Mouse (Mus musculus) intestine, embryonic 14.5 days (tissue): ENCODE results near the gene Pla2g4f. TPM values are rescaled to one million over a fixed set of nuclear protein-coding genes. Genes with fewer than 3 reads are reported as not detected.

Experiments used
- ATAC-seq: fragments of 200-750 bp; cut with Nextera tagmentation; replicated peaks from 2 replicates; pipeline ENCODE4 v1.8.0; 2017; ENCODE audit warnings: low read depth, moderate number of reproducible peaks, moderate TSS enrichment, moderate library complexity; ENCODE audit not compliant: low FRiP score, low TSS enrichment
- DNase-seq: peaks from one replicate; pipeline ENCODE4 v3.0.0-alpha.2; 2018; ENCODE audit warnings: low spot score
- H3K27ac ChIP-seq: fragments of 300-500 bp; sonication (generic); 2 replicates; pipeline ENCODE4 v1.5.1; 2014; ENCODE audit warnings: low read depth, mild to moderate bottlenecking, control low read depth
- H3K27me3 ChIP-seq: fragments of 300-500 bp; sonication (generic); replicated peaks from 2 replicates; pipeline ENCODE4 v1.6.1; 2014; ENCODE audit warnings: low read length, control low read depth; ENCODE audit not compliant: control insufficient read depth, insufficient read depth
- H3K36me3 ChIP-seq: fragments of 300-500 bp; sonication (generic); 2 replicates; pipeline ENCODE4 v1.6.1; 2014; ENCODE audit warnings: low read length, control low read depth; ENCODE audit not compliant: control insufficient read depth, insufficient read depth
- H3K4me1 ChIP-seq: fragments of 300-500 bp; sonication (generic); replicated peaks from 2 replicates; pipeline ENCODE4 v1.6.1; 2014; ENCODE audit warnings: low read length, control low read depth, mixed read lengths; ENCODE audit not compliant: control insufficient read depth, insufficient read depth
- H3K4me2 ChIP-seq: fragments of 300-500 bp; sonication (generic); 2 replicates; pipeline ENCODE4 v1.6.1; 2014; ENCODE audit warnings: low read length
- H3K4me3 ChIP-seq: fragments of 300-500 bp; sonication (generic); 2 replicates; pipeline ENCODE4 v1.5.1; 2014; ENCODE audit warnings: low read depth, low read length, control low read depth, mixed read lengths
- H3K9ac ChIP-seq: fragments of 300-500 bp; sonication (generic); 2 replicates; pipeline ENCODE4 v1.6.1; 2014; ENCODE audit warnings: mild to moderate bottlenecking, low read length
- H3K9me3 ChIP-seq: fragments of 300-500 bp; sonication (generic); 2 replicates; pipeline ENCODE4 v1.6.1; 2016; ENCODE audit warnings: low read length, control low read depth; ENCODE audit not compliant: control insufficient read depth
- WGBS: fragments of 180-500 bp; shearing (Covaris S2); extraction: QIAGEN DNeasy Blood & Tissue Kit; methylation state at CpG from one replicate; pipeline ENCODE4 v1.1.7; 2014; 5-methylcytosine and 5-hydroxymethylcytosine counted together
- polyA plus RNA-seq: library from polyadenylated mRNA; unstranded; fragments of >200 nt; fragmentation: Nextera tagmentation; extraction: Ambion mirVana; gene quantifications from 2 replicates; pipeline ENCODE4 v1.2.1, GENCODE M21; 2014

Pla2g4f gene
- polyA plus RNA-seq, 1 experiment from 2014 or later = 0.11 TPM

DNA sequence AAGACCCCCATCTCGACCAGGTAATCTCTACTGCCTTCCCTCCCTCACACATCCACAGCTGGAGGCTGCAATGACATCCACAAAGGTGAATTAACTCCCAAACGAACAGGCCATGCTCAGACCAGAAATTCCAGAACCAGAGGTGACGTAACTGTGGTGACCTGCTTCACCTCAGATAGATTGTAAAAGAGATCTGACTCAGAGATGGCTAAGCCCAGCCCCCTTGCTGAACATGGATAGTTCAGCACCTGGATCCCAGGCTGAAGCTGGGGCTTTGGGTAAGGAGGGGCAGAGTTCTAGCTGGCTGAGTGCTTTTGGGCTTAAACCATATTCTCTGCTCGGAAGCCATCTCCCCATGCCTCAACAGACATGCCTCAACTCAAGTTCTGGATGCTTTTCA is 1.1 kb upstream of the Pla2g4f start:
- Histone ChIP-seq H3K4me2 (no peak overlapping the region), H3K9me3 (no peaks in the 10 kb centered on the region), H3K36me3 (peaks cover 31% of the 10 kb centered on the region), H3K4me3 (no peak overlapping the region), H3K4me1 (no peaks in the 10 kb centered on the region), H3K27me3 (no peaks in the 10 kb centered on the region), H3K9ac (no peak overlapping the region), H3K27ac (no peak overlapping the region)
- no peak for DNase-seq
- no peak for ATAC-seq
- 53% methylated on average over 4 of the region's 4 CpGs for WGBS

DNA sequence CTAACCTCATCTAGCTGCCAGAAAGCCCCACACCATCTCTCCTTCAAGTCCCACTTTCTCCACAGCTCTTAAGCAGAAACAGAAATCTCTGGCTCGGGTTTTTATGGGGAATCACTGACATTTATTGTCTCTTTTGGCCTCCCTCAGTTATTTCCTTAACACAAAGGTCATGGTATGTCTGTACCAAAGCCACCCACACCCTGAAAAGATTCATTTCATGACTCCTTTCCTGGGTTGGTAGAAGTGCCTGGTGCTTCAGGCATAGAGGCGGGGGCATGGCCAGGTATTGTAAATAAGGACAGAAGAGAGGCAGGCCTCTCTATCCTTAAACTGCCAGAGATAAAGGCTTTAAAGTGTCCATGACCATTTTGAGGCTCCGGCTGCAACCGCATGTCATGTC is 522 bp upstream of the Pla2g4f start:
- 71% methylated on average over 4 of the region's 4 CpGs for WGBS

DNA sequence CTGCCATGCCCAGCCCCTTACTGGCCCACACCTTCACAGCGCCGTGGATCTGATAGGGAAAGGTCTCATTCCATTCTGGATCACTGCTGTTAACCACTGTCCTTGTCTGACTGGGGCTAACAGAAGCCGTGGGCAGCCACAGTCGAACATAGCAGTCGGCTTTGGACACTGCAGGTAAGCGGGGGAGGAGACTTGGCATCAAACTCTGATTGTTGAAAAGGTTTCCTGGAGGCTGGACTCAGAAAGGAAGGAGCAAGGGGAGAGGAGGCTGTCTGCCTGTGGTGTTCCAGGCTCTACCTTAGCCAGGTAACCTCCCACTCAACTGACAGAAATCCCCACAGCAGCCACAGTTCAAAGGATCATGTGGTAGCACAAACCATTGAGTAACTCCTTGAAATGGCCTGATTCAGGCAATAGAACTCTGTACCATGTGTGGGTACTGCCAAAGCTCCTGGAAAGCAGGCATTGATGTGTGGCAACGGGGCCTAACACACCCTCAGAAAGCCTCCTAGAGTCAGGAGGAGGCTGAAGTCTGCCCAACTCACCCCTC is 1.6 kb downstream of the Pla2g4f start:
- Histone ChIP-seq H3K4me3 (no peak overlapping the region), H3K4me1 (no peaks in the 10 kb centered on the region), H3K4me2 (no peak overlapping the region), H3K9me3 (no peaks in the 10 kb centered on the region), H3K27ac (no peak overlapping the region), H3K36me3 (peaks cover 11% of the 10 kb centered on the region), H3K9ac (no peak overlapping the region), H3K27me3 (no peaks in the 10 kb centered on the region)
- WGBS = 83% methylated on average over 7 of the region's 7 CpGs
- DNase-seq (no peak), ATAC-seq (no peak)

More for the DNA sequence above, 522 bp upstream of the Pla2g4f start:
- Histone ChIP-seq H3K9me3 (no peaks in the 10 kb centered on the region), H3K27me3 (no peaks in the 10 kb centered on the region), H3K4me1 (no peaks in the 10 kb centered on the region), H3K27ac (no peak overlapping the region), H3K4me2 (no peak overlapping the region), H3K36me3 (peaks cover 31% of the 10 kb centered on the region), H3K9ac (no peak overlapping the region), H3K4me3 (no peak overlapping the region)
- no peak for DNase-seq
- no peak for ATAC-seq

DNA sequence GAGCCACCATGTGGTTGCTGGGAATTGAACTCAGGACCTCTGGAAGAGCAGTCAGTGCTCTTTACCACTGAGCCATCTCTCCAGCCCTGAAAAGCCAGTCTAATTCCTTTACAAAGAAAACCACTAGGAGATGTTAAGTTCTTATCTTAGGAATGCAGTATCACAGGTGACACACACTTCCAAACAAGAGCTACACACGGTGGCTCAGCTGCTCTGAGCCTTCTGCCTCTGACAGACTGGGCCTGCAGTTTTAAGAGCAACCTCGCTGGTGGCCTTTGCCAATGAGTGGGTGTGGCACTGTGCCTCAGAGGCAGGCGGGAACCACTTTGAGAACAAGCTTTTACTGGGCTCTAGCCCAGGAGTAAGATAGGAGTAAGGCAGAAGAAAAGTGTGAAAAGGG is 9.9 kb downstream of the Pla2g4f start:
- Histone ChIP-seq H3K27ac (no peak overlapping the region), H3K36me3 (no peaks in the 10 kb centered on the region), H3K9me3 (no peaks in the 10 kb centered on the region), H3K4me3 (no peak overlapping the region), H3K4me1 (no peaks in the 10 kb centered on the region), H3K9ac (no peak overlapping the region), H3K27me3 (no peaks in the 10 kb centered on the region), H3K4me2 (no peak overlapping the region)
- no peak for ATAC-seq
- DNase-seq = no peak
- WGBS = 20% methylated on average over 3 of the region's 3 CpGs

DNA sequence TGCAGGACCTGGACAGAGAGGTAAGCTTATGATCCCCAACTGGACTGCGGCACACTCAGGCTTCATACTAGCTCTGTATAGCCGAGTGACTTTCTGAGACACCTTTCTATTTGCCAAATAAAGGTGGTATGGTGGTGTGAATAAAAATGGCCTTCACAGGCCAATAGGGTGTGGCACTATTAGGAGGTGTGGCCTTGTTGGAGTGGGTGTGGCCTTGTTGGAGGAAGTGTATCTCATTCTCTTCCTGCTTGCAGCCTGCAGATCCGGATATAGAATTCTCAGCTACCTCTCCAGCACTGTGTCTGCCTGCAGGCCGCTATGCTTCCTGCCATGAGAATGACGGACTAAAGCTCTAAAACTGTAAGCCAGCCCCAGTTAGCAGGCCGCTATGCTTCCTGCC is 12.9 kb downstream of the Pla2g4f start:
- WGBS = 90% methylated on average over 6 of the region's 6 CpGs
- H3K36me3 ChIP-seq = no peaks in the 10 kb centered on the region
- H3K27ac ChIP-seq = no peak overlapping the region
- H3K9ac ChIP-seq = no peak overlapping the region
- no peak for ATAC-seq
- no peaks in the 10 kb centered on the region for H3K4me1 ChIP-seq
- no peak for DNase-seq
- no peaks in the 10 kb centered on the region for H3K9me3 ChIP-seq
- H3K27me3 ChIP-seq = no peaks in the 10 kb centered on the region
- H3K4me3 ChIP-seq = no peak overlapping the region
- H3K4me2 ChIP-seq = no peak overlapping the region

DNA sequence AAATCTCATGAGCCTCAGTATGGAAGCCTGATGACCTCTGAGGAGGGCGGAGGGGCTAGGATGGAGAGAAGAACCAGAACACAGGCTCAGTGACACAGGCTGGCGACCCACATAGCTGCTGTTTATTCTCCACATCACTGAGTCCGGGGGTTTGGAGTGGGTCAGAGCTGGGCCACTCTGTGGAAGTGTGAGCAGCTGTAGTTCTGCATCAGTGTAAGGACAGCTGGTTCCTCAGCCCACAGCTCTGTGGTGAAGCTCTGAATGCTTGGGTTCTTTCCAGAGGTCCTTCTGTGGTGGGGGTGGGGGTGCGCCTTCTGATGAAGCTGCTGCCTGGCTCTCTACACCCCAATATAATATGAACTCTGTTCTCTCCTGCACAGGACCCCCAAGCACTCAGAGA is 14.1 kb downstream of the Pla2g4f start:
- Histone ChIP-seq H3K36me3 (no peaks in the 10 kb centered on the region), H3K27ac (no peak overlapping the region), H3K4me2 (no peak overlapping the region), H3K9ac (no peak overlapping the region), H3K4me3 (no peak overlapping the region), H3K4me1 (no peaks in the 10 kb centered on the region), H3K9me3 (no peaks in the 10 kb centered on the region), H3K27me3 (no peaks in the 10 kb centered on the region)
- no peak for ATAC-seq
- DNase-seq = no peak
- WGBS = 67% methylated on average over 4 of the region's 4 CpGs

DNA sequence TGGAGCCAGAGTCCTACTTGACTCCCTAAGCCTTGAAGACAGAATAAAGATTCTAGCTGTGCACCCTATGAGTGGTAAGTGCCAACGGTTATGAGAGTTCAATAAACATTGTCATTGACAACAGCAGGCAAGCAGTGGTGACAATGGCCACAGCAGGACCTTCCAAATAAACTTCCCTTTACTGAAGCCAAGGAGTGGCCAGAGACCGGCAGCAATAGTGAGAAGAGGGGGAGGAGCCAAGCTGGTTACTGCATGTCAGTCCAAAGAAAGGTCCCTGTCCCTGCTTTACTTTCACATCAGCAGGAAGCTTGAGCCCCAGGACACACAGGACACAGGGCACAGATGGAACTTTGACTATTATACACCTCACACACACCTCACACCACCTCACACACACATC is 17.8 kb downstream of the Pla2g4f start:
- Histone ChIP-seq H3K4me2 (no peak overlapping the region), H3K27me3 (no peaks in the 10 kb centered on the region), H3K27ac (no peak overlapping the region), H3K4me1 (no peaks in the 10 kb centered on the region), H3K36me3 (no peaks in the 10 kb centered on the region), H3K4me3 (no peak overlapping the region), H3K9me3 (no peaks in the 10 kb centered on the region), H3K9ac (no peak overlapping the region)
- no peak for DNase-seq
- WGBS = 9% methylated on average over 2 of the region's 2 CpGs
- ATAC-seq = no peak

DNA sequence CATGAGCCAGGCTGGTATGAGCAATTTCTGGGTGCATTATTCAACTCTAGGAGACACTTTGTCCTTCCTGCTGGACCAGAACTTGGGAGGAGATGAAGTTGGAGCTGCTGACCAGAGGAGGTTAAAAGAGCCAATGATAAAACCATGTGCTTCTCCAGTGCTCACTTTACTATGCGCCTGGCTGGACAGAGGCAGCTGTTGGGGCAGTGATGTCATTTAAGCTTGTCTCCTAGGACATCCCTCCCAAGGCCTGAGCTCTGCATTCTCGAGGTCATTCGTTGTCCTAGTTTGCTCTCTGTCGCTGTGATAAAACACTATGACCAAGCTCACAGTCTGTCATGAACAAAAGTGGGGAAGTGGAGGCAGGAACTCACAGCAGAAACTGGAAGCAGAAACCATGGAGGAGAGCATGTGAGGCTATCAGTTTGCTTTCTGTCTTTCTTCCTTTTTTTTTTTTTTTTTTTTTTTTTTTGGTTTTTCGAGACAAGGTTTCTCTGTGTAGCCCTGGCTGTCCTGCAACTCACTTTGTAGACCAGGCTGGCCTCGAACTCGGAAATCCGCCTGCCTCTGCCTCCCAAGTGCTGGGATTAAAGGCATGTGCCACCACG is 22.4 kb downstream of the Pla2g4f start:
- Histone ChIP-seq H3K4me3 (no peak overlapping the region), H3K9me3 (no peaks in the 10 kb centered on the region), H3K36me3 (no peaks in the 10 kb centered on the region), H3K27ac (no peak overlapping the region), H3K9ac (no peak overlapping the region), H3K4me2 (no peak overlapping the region), H3K4me1 (no peaks in the 10 kb centered on the region), H3K27me3 (no peaks in the 10 kb centered on the region)
- WGBS = 83% methylated on average over 9 of the region's 9 CpGs
- DNase-seq (no peak), ATAC-seq (no peak)

DNA sequence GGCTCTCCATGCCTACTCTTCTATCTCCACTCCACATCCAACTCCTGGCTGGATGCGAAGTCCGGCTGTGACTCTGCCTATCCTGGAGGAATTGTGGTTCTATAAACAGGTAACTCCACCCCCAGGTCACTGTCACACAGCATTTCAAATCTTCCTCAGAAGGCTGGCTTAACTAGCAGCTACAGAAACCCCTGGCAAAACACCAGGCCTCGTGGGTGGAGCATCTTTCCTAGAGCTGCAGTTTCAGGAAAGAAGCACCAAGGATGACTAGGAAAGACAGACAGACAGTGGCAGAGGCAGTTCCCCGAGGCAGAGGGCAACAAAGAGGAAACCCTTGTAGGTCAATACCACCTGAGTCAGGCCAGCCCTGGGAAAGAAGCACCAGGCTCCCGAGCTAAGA is 25.0 kb downstream of the Pla2g4f start, which contains the start of gene Pla2g4d:
Pla2g4d (minus strand) TSS at position 203 of the 400 bp plus-strand sequence.
- H3K27ac ChIP-seq = no peak within 1 kb of the TSS
- H3K27me3 ChIP-seq = no peaks in the 10 kb centered on the region
- no peaks in the 10 kb centered on the region for H3K9me3 ChIP-seq
- H3K4me2 ChIP-seq = no peak within 1 kb of the TSS
- ATAC-seq = no peak
- no peak within 1 kb of the TSS for H3K4me3 ChIP-seq
- DNase-seq = no peak
- 67% methylated on average over 5 of the region's 5 CpGs for WGBS
- no peaks in the 10 kb centered on the region for H3K36me3 ChIP-seq
- no peak within 1 kb of the TSS for H3K9ac ChIP-seq
- no peaks in the 10 kb centered on the region for H3K4me1 ChIP-seq
